Mouse (Mus musculus) MEL (cell line): ENCODE data around the gene Skap2. TPM values are rescaled to one million over a fixed set of nuclear protein-coding genes. Genes with fewer than 3 reads are reported as not detected.

ENCODE experiments used
- DNase-seq: peaks from one replicate; pipeline ENCODE4 v3.0.0; 2011; ENCODE audit warnings: low read depth, low spot score
- H3K27ac ChIP-seq: 2 replicates; pipeline ENCODE4 v1.5.1; 2012; ENCODE audit warnings: low read depth, mild to moderate bottlenecking, control low read depth, low read length, moderate library complexity; ENCODE audit not compliant: control insufficient read depth
- H3K27me3 ChIP-seq, 2 experiments: fragments of 150-350 bp in 1 of 2; sonication (generic) in 1 of 2; 2 replicates each; pipeline ENCODE4 v1.6.1; 2012; ENCODE audit warnings: low read length in 2 of 2, mild to moderate bottlenecking in 2 of 2, improper control_type of control experiment in 1 of 2, moderate library complexity in 1 of 2; ENCODE audit not compliant: insufficient read depth in 2 of 2, control insufficient read depth in 1 of 2
- H3K36me3 ChIP-seq, 2 experiments: 2 replicates each; pipeline ENCODE4 v1.6.1; 2012 to 2014; ENCODE audit warnings: low read length in 2 of 2, improper control_type of control experiment in 1 of 2, inconsistent platforms in 1 of 2, mild to moderate bottlenecking in 1 of 2; ENCODE audit not compliant: insufficient read depth in 2 of 2, control insufficient read depth in 1 of 2
- H3K4me1 ChIP-seq, 2 experiments: fragments of 150-350 bp in 1 of 2; sonication (generic) in 1 of 2; 2 replicates each; pipeline ENCODE4 v1.6.1; 2012; ENCODE audit warnings: low read length in 2 of 2, improper control_type of control experiment in 1 of 2, mild to moderate bottlenecking in 1 of 2; ENCODE audit not compliant: insufficient read depth in 2 of 2, control insufficient read depth in 1 of 2
- H3K4me3 ChIP-seq, 2 experiments: fragments of 150-350 bp in 1 of 2; sonication (generic) in 1 of 2; 2 replicates each; pipeline ENCODE4 v1.5.1; 2012; ENCODE audit warnings: low read depth in 2 of 2, low read length in 2 of 2, mild to moderate bottlenecking in 2 of 2, moderate library complexity in 2 of 2, control low read depth in 1 of 2, improper control_type of control experiment in 1 of 2; ENCODE audit not compliant: control insufficient read depth in 1 of 2, insufficient read depth in 1 of 2
- H3K79me2 ChIP-seq: 2 replicates; pipeline ENCODE4 v1.6.1; 2012; ENCODE audit warnings: mild to moderate bottlenecking, low read length, moderate library complexity; ENCODE audit not compliant: control insufficient read depth, poor library complexity, insufficient read depth
- H3K9ac ChIP-seq: 2 replicates; pipeline ENCODE4 v1.6.1; 2012; ENCODE audit warnings: low read depth, mild to moderate bottlenecking, control low read depth, low read length, moderate library complexity; ENCODE audit not compliant: control insufficient read depth, poor library complexity, severe bottlenecking
- H3K9me3 ChIP-seq: fragments of 150-350 bp; sonication (generic); replicated peaks from 2 replicates; pipeline ENCODE4 v1.6.1; 2012; ENCODE audit warnings: mild to moderate bottlenecking, low read length, improper control_type of control experiment, moderate library complexity; ENCODE audit not compliant: insufficient read depth
- CHD1 ChIP-seq: IDR thresholded peaks from 2 replicates; pipeline ENCODE4 v1.6.1; 2012; ENCODE audit warnings: low read depth, mild to moderate bottlenecking, inconsistent platforms, low read length, improper control_type of control experiment
- CHD2 ChIP-seq: IDR thresholded peaks from 2 replicates; pipeline ENCODE4 v1.6.1; 2011; ENCODE audit warnings: low read length, improper control_type of control experiment
- CTCF ChIP-seq, 3 experiments: IDR thresholded peaks in 2 of 3; conservative IDR thresholded peaks in 1 of 3; 2 replicates each; pipeline ENCODE4 v1.5.1; 2011 to 2012; ENCODE audit warnings: low read length in 3 of 3, low read depth in 2 of 3, mild to moderate bottlenecking in 2 of 3, improper control_type of control experiment in 1 of 3, inconsistent platforms in 1 of 3, mixed read lengths in 1 of 3, moderate library complexity in 1 of 3; ENCODE audit not compliant: control insufficient read depth in 1 of 3, insufficient read depth in 1 of 3, poor library complexity in 1 of 3, severe bottlenecking in 1 of 3
- E2F4 ChIP-seq: IDR thresholded peaks from 2 replicates; pipeline ENCODE4 v1.6.1; 2011; ENCODE audit warnings: low read depth, low read length, improper control_type of control experiment, borderline replicate concordance
- GATA1 ChIP-seq: IDR thresholded peaks from 2 replicates; pipeline ENCODE4 v1.6.1; 2011; ENCODE audit warnings: low read depth, low read length, improper control_type of control experiment
- HCFC1 ChIP-seq: IDR thresholded peaks from 2 replicates; pipeline ENCODE4 v1.6.1; 2012; ENCODE audit warnings: low read depth, mild to moderate bottlenecking, inconsistent platforms, low read length, improper control_type of control experiment, moderate library complexity
- MAFK ChIP-seq: IDR thresholded peaks from 2 replicates; pipeline ENCODE4 v1.6.1; 2011; ENCODE audit warnings: low read depth, mild to moderate bottlenecking, low read length, improper control_type of control experiment, borderline replicate concordance
- MEF2A ChIP-seq: IDR thresholded peaks from 2 replicates; pipeline ENCODE4 v1.6.1; 2014; ENCODE audit warnings: low read depth, mild to moderate bottlenecking, inconsistent platforms, low read length, improper control_type of control experiment; ENCODE audit not compliant: poor library complexity, insufficient replicate concordance, severe bottlenecking; ENCODE audit errors: extremely low read depth
- MYC ChIP-seq: IDR thresholded peaks from 2 replicates; pipeline ENCODE4 v1.6.1; 2011; ENCODE audit warnings: low read depth, mild to moderate bottlenecking, low read length, improper control_type of control experiment, moderate library complexity
- NELFE ChIP-seq: IDR thresholded peaks from 2 replicates; pipeline ENCODE4 v1.6.1; 2011; ENCODE audit warnings: low read depth, low read length, improper control_type of control experiment
- POLR2A ChIP-seq, 2 experiments: IDR thresholded peaks; 2 replicates each; pipeline ENCODE4 v1.6.1; 2011 to 2012; ENCODE audit warnings: low read length in 2 of 2, mild to moderate bottlenecking in 2 of 2, control low read depth in 1 of 2, improper control_type of control experiment in 1 of 2, low read depth in 1 of 2, moderate library complexity in 1 of 2; ENCODE audit not compliant: control insufficient read depth in 1 of 2, insufficient read depth in 1 of 2, poor library complexity in 1 of 2
- RAD21 ChIP-seq: IDR thresholded peaks from 2 replicates; pipeline ENCODE4 v1.6.1; 2011; ENCODE audit warnings: mild to moderate bottlenecking, low read depth, low read length, improper control_type of control experiment
- RCOR1 ChIP-seq: IDR thresholded peaks from 2 replicates; pipeline ENCODE4 v1.6.1; 2012; ENCODE audit warnings: low read depth, mild to moderate bottlenecking, inconsistent platforms, low read length, improper control_type of control experiment
- SMC3 ChIP-seq: IDR thresholded peaks from 2 replicates; pipeline ENCODE4 v1.6.1; 2011; ENCODE audit warnings: low read depth, low read length, improper control_type of control experiment
- TBP ChIP-seq: IDR thresholded peaks from 2 replicates; pipeline ENCODE4 v1.8.0; 2011; ENCODE audit warnings: low read depth, low read length, improper control_type of control experiment
- UBTF ChIP-seq: IDR thresholded peaks from 2 replicates; pipeline ENCODE4 v1.6.1; 2012; ENCODE audit warnings: low read depth, mild to moderate bottlenecking, inconsistent platforms, low read length, improper control_type of control experiment, moderate library complexity, borderline replicate concordance; ENCODE audit not compliant: insufficient read depth
- USF1 ChIP-seq: IDR thresholded peaks from 2 replicates; pipeline ENCODE4 v1.6.1; 2014; ENCODE audit warnings: low read depth, mild to moderate bottlenecking, inconsistent platforms, low read length, improper control_type of control experiment, moderate library complexity
- USF2 ChIP-seq, 2 experiments: IDR thresholded peaks; 2 replicates each; pipeline ENCODE4 v1.6.1; 2011 to 2012; ENCODE audit warnings: improper control_type of control experiment in 2 of 2, low read length in 2 of 2, borderline replicate concordance in 1 of 2, inconsistent platforms in 1 of 2, low read depth in 1 of 2, mild to moderate bottlenecking in 1 of 2; ENCODE audit not compliant: insufficient read depth in 1 of 2
- ZC3H11A ChIP-seq: IDR thresholded peaks from 2 replicates; pipeline ENCODE4 v1.6.1; 2012; ENCODE audit warnings: low read depth, mild to moderate bottlenecking, inconsistent platforms, low read length, improper control_type of control experiment
- ZNF384 ChIP-seq: IDR thresholded peaks from 2 replicates; pipeline ENCODE4 v1.6.1; 2012; ENCODE audit warnings: low read depth, mild to moderate bottlenecking, inconsistent platforms, low read length, improper control_type of control experiment
- polyA plus RNA-seq, 2 experiments: library from polyadenylated mRNA; stranded (reverse) in 1 of 2; unstranded in 1 of 2; fragments of >175 nt in 1 of 2; fragments of >200 nt in 1 of 2; gene quantifications; 2 replicates each; pipeline versions ENCODE4 v1.2.1 to v1.2.4; 2012; ENCODE audit warnings: low replicate concordance in 2 of 2, low read depth in 1 of 2; ENCODE audit not compliant: insufficient read length in 2 of 2, insufficient read depth in 1 of 2, missing spikeins in 1 of 2
- total RNA-seq: library from RNA; depleted of rRNA; stranded (reverse); fragments of 300-350 nt; gene quantifications from 2 replicates; pipeline ENCODE4 v1.2.3, GENCODE M21; 2012

Gene Skap2
- total and polyA plus RNA-seq, 3 experiments: 17.8 to 31.3 TPM; not detected in 1

DNA sequence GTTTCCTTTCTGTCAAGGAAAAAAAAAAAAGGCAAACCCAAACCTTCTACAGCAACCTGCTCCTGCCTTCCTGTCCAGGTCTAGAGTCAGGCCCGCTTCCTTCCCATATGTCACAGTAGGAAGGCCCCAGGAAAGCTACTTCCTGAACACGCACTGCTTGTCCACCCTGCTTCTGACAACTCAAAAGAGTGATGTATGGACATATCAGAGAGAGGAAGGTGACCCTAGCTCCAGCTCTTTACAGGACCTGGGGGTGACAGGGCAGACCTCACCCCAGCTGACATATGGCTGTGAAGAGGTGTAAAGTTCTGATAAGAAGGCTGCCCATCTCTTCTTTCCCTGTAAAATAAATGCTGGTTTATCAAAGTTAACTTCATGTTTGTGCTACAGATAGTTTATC, 133.8 kb downstream of the Skap2 start:
- Histone ChIP-seq H3K79me2 (no peaks in the 10 kb centered on the region), H3K4me1 (peaks cover 12 to 14% of the 10 kb centered on the region in 2 experiments)
- no peak for TF ChIP-seq CHD2
- 0 out of 2 replicates have a peak, but pooled peaks have one; percentile 17 for TF ChIP-seq GATA1
- TF ChIP-seq, all 39 proteins: peak for 1

DNA sequence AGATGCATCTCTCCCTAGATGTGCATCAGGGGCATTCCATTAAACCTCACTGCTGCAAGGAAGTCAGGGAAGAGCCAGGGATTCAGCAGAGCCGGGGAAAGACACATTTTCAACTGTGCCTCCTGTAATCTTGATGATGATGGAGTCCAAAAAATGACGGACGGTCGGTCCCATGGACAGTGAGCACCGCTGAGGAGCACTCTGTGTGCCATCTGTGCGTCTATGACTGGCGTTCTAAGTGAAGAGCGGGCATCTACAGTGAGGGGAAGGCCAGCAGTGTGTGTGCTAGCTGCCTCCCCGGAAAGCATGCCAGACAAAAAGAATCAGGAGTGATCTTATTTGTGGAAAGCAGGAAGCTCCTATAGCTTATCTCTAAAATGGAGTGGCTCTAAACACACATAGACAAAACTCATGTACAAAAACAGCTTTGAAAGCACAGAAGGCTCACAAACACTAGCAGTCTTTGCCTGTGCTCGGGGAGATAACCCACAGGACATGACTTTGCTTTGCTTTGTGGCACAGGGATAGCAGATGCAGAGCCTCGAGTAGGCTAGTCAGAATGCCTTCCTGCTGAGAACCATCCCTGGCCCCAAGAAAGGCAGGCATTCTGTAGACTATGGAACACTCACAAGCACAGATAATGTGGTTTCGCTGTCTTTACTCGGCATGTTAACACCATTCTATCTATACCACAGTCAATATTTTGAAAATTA, 135.4 kb downstream of the Skap2 start:
- Histone ChIP-seq H3K27ac (no peak overlapping the region), H3K9me3 (no peaks in the 10 kb centered on the region), H3K9ac (no peak overlapping the region), H3K4me3 (no peak overlapping the region), H3K36me3 (peaks cover 0 to 18% of the 10 kb centered on the region in 2 experiments; a peak in 2 of 4 replicates), H3K27me3 (no peaks in the 10 kb centered on the region), H3K79me2 (no peaks in the 10 kb centered on the region), H3K4me1 (peaks cover 12 to 14% of the 10 kb centered on the region in 2 experiments)
- DNase-seq: peak; percentile 33
- no peak for TF ChIP-seq NELFE
- no peak for TF ChIP-seq MAFK
- TF ChIP-seq SMC3: no peak
- no peak for TF ChIP-seq E2F4
- 0 out of 2 replicates have a peak, but pooled peaks have one; percentile 13 for TF ChIP-seq GATA1

More for the DNA sequence above, 133.8 kb downstream of the Skap2 start:
- H3K27me3 ChIP-seq: no peaks in the 10 kb centered on the region
- no peaks in the 10 kb centered on the region for H3K9me3 ChIP-seq
- H3K9ac ChIP-seq: no peak overlapping the region
- H3K36me3 ChIP-seq: peaks cover 0 to 18% of the 10 kb centered on the region in 2 experiments; a peak in 2 of 4 replicates
- H3K4me3 ChIP-seq: no peak overlapping the region
- DNase-seq: no peak
- no peak overlapping the region for H3K27ac ChIP-seq

- H3K9ac ChIP-seq: no peak overlapping the region
- H3K4me3 ChIP-seq: no peak overlapping the region
- DNase-seq: peak; percentile 49
- H3K27ac ChIP-seq: no peak overlapping the region
- H3K4me1 ChIP-seq: peaks cover 12% of the 10 kb centered on the region in 2 experiments
- H3K36me3 ChIP-seq: peaks cover 0 to 13% of the 10 kb centered on the region in 2 experiments; a peak in 2 of 4 replicates
- TF ChIP-seq POLR2A (IDR thresholded peaks at IDR 0.05; ENCODE audit: control insufficient read depth in 1 of 2, insufficient read depth in 1 of 2, low read depth in 1 of 2, low read length in 2 of 2, poor library complexity in 1 of 2) (no peak), ZC3H11A (peak; percentile 5; the same call in 1 of the 2 replicates), CHD2 (no peak), USF1 (no peak), SMC3 (peak; percentile 57), CTCF (IDR thresholded peaks at IDR 0.05 in 2 of 3, conservative IDR thresholded peaks at IDR 0.05 in 1 of 3; ENCODE audit: control insufficient read depth in 1 of 3, insufficient read depth in 1 of 3, low read depth in 2 of 3, low read length in 3 of 3, poor library complexity in 1 of 3, severe bottlenecking in 1 of 3) (peak in 2 of 3 experiments; percentile 20 to 61; a peak in 4 of 6 replicates), ZNF384 (peak; percentile 89), RCOR1 (no peak), HCFC1 (no peak), RAD21 (peak; percentile 52), MEF2A (no peak), MYC (no peak), CHD1 (no peak), TBP (no peak), USF2 (IDR thresholded peaks at IDR 0.05; ENCODE audit: borderline replicate concordance in 1 of 2, insufficient read depth in 1 of 2, low read depth in 1 of 2, low read length in 2 of 2) (no peak), UBTF (no peak)
- no peaks in the 10 kb centered on the region for H3K79me2 ChIP-seq
- H3K27me3 ChIP-seq: no peaks in the 10 kb centered on the region
- H3K9me3 ChIP-seq: no peaks in the 10 kb centered on the region
Observed at GRCm38 (mm10) chr6:51875884-51876626, 136.3 kb downstream of the Skap2 start.
